Mouse (Mus musculus) MEL-GATA-1-ER (cell line): ENCODE measurements around the gene Olig2.
"Not testable (repeated sequence)": the region's sequence is repeated elsewhere in the genome, so short reads cannot be mapped to it uniquely, and the experiment has no call there.

Experiments used
- DNase-seq: peaks from one replicate; pipeline ENCODE4 v3.0.0-alpha.2; 2012; ENCODE audit warnings: low read depth; ENCODE audit errors: extremely low read depth

Gene Olig2

GRCm38 (mm10) chr16:91226883-91227759 lies 1.9 kb downstream of the Olig2 start:
- no peak for DNase-seq

GRCm38 (mm10) chr16:91227760-91228043 lies 2.4 kb downstream of the Olig2 start:
- DNase-seq, result no peak

GRCm38 (mm10) chr16:91228238-91229071 lies 3.2 kb downstream of the Olig2 start:
- no peak for DNase-seq

GRCm38 (mm10) chr16:91229072-91229348 lies 3.8 kb downstream of the Olig2 start:
- DNase-seq, result no peak

- no peak for DNase-seq
Measured at GRCm38 (mm10) chr16:91229643-91230042, 4.4 kb downstream of the Olig2 start.

- DNase-seq, result no peak
Measured at GRCm38 (mm10) chr16:91231781-91232469, 6.7 kb downstream of the Olig2 start.

- no peak for DNase-seq
Measured at GRCm38 (mm10) chr16:91232470-91233240, 7.4 kb downstream of the Olig2 start.

- DNase-seq, result no peak
Measured at GRCm38 (mm10) chr16:91233241-91233944, 8.1 kb downstream of the Olig2 start.

- no peak for DNase-seq
Measured at GRCm38 (mm10) chr16:91239024-91239423, 13.8 kb downstream of the Olig2 start.

GRCm38 (mm10) chr16:91246292-91246691 lies 21.0 kb downstream of the Olig2 start:
- no peak for DNase-seq

GRCm38 (mm10) chr16:91255419-91256164 lies 30.3 kb downstream of the Olig2 start:
- DNase-seq, result not testable (repeated sequence)

GRCm38 (mm10) chr16:91258956-91259355 lies 33.7 kb downstream of the Olig2 start:
- DNase-seq, result no peak

GRCm38 (mm10) chr16:91260861-91261260 lies 35.6 kb downstream of the Olig2 start:
- no peak for DNase-seq

GRCm38 (mm10) chr16:91262467-91263220 lies 37.4 kb downstream of the Olig2 start:
- DNase-seq, result no peak

- no peak for DNase-seq
Measured at GRCm38 (mm10) chr16:91265972-91266371, 40.7 kb downstream of the Olig2 start.

GRCm38 (mm10) chr16:91268724-91269452 lies 43.6 kb downstream of the Olig2 start:
- no peak for DNase-seq

- DNase-seq, result no peak
Measured at GRCm38 (mm10) chr16:91269468-91270211, 44.4 kb downstream of the Olig2 start, which contains the start of gene Olig1. Gene Olig1 (plus strand): TSS chr16:91269772.
